Mouse (Mus musculus): ENCODE measurements at regions not wholly inside any gene's neighbourhood (a gene's known extent, or its start where the extent isn't known, plus 50 kb on each side); places are given as distances from the start of the nearest gene placed in this dataset.

GRCm38 (mm10) chr8:36348067-36348466 is 582.5 kb downstream of the Gm19410 start:
- no peak for TF ChIP-seq CTCF (IDR thresholded peaks at IDR 0.05; ENCODE audit: low read depth)
- TF ChIP-seq EP300 (IDR thresholded peaks at IDR 0.05; ENCODE audit: low read depth): no peak
